Mouse (Mus musculus) embryonic facial prominence, embryonic 14.5 days (tissue): ENCODE data around the gene Armh3. TPM values are rescaled to one million over a fixed set of nuclear protein-coding genes. Genes with fewer than 3 reads are reported as not detected.

Experiments
- ATAC-seq: fragments of 200-750 bp; cut with Nextera tagmentation; 2 replicates; pipeline ENCODE4 v1.8.0; 2017; ENCODE audit warnings: low read depth, moderate number of reproducible peaks, moderate TSS enrichment
- DNase-seq: peaks from one replicate; pipeline ENCODE4 v3.0.0-alpha.2; 2015; ENCODE audit warnings: low spot score
- H3K27ac ChIP-seq: fragments of 300-500 bp; sonication (generic); replicated peaks from 2 replicates; pipeline ENCODE4 v1.5.1; 2014; ENCODE audit warnings: low read depth, mild to moderate bottlenecking, low read length, moderate library complexity
- H3K27me3 ChIP-seq: fragments of 300-500 bp; sonication (generic); replicated peaks from 2 replicates; pipeline ENCODE4 v1.6.1; 2014; ENCODE audit warnings: low read length; ENCODE audit not compliant: control insufficient read depth, insufficient read depth
- H3K36me3 ChIP-seq: fragments of 300-500 bp; sonication (generic); 2 replicates; pipeline ENCODE4 v1.6.1; 2014; ENCODE audit warnings: low read length, mixed read lengths; ENCODE audit not compliant: control insufficient read depth, insufficient read depth
- H3K4me1 ChIP-seq: fragments of 300-500 bp; sonication (generic); 2 replicates; pipeline ENCODE4 v1.6.1; 2014; ENCODE audit warnings: antibody characterized with exemption, low read length; ENCODE audit not compliant: control insufficient read depth, insufficient read depth
- H3K4me2 ChIP-seq: fragments of 300-500 bp; sonication (generic); 2 replicates; pipeline ENCODE4 v1.6.1; 2014; ENCODE audit warnings: low read depth, mild to moderate bottlenecking, low read length, moderate library complexity, mixed read lengths
- H3K4me3 ChIP-seq: fragments of 300-500 bp; sonication (generic); 2 replicates; pipeline ENCODE4 v1.5.1; 2014; ENCODE audit warnings: low read depth, mild to moderate bottlenecking, low read length
- H3K9ac ChIP-seq: fragments of 300-500 bp; sonication (generic); 2 replicates; pipeline ENCODE4 v1.6.1; 2014; ENCODE audit warnings: low read depth, mild to moderate bottlenecking, low read length, moderate library complexity, mixed read lengths
- H3K9me3 ChIP-seq: fragments of 300-500 bp; sonication (generic); 2 replicates; pipeline ENCODE4 v1.6.1; 2016; ENCODE audit warnings: low read length; ENCODE audit not compliant: control insufficient read depth
- WGBS: fragments of 180-500 bp; shearing (Covaris S2); extraction: QIAGEN DNeasy Blood & Tissue Kit; methylation state at CpG from one replicate; pipeline ENCODE4 v1.1.7; 2014; 5-methylcytosine and 5-hydroxymethylcytosine counted together
- polyA plus RNA-seq: library from polyadenylated mRNA; unstranded; fragments of >200 nt; fragmentation: Nextera tagmentation; extraction: Ambion mirVana; gene quantifications from 2 replicates; pipeline ENCODE4 v1.2.1, GENCODE M21; 2014

Gene Armh3
- polyA plus RNA-seq, 1 experiment from 2014 or later = 13.7 TPM

DNA sequence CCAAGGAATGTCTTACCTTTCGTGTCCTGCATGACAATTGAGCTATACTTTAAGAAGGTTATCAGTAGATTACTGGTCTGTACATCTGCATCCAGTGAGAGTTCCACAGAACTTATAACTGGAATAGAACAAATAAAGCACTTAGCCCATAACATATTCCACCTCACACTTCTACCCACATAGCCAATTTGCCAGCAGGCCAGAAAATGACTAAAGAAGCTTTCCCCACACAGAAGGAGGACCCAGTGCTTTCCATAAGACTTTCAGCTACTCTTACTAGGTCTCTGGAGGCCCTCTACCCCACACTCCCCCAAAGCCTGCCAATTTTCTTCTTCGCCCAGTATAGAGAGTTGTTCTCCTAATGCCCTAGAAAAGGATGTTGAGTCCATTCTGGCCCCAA, 52.3 kb downstream of the Armh3 start:
- H3K4me2 ChIP-seq = no peak overlapping the region
- DNase-seq = no peak
- no peaks in the 10 kb centered on the region for H3K27me3 ChIP-seq
- ATAC-seq = no peak
- WGBS = 93% methylated on average over 2 of the region's 2 CpGs
- H3K27ac ChIP-seq = no peak overlapping the region
- H3K4me1 ChIP-seq = no peaks in the 10 kb centered on the region
- no peaks in the 10 kb centered on the region for H3K9me3 ChIP-seq
- no peak overlapping the region for H3K4me3 ChIP-seq
- H3K9ac ChIP-seq = no peak overlapping the region
- peaks cover 64% of the 10 kb centered on the region for H3K36me3 ChIP-seq

GRCm38 (mm10) chr19:45943758-45944157, 54.5 kb downstream of the Armh3 start:
- Histone ChIP-seq H3K9ac (no peak overlapping the region), H3K9me3 (no peaks in the 10 kb centered on the region), H3K27ac (no peak overlapping the region), H3K4me3 (no peak overlapping the region), H3K4me2 (no peak overlapping the region), H3K27me3 (no peaks in the 10 kb centered on the region), H3K36me3 (peaks cover 53% of the 10 kb centered on the region; the same call in 1 of the 2 replicates), H3K4me1 (no peaks in the 10 kb centered on the region)
- 65% methylated on average over 4 of the region's 4 CpGs for whole genome bisulfite sequencing
- DNase-seq (no peak), ATAC-seq (no peak)

DNA sequence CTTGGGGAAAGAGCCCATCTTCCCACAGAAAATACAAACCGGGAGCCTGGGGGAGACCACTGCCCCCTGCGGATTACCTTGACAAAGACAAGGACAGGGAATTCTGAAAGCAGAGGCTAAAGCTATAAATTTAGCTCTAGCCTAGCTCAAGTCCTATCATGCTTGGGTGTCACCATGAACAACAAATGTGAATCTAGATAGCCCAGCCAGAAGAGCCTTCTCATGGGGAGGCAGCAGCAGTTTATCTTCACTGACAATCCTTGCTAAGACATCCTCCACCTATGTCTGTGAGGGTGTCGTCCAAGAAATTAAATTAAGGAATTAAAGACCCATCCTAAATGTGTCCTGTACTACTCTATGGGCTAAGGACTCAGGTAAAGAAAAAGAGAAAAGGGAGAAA, 60.2 kb downstream of the Armh3 start:
- ATAC-seq (no peak), DNase-seq (no peak)
- peaks cover 28% of the 10 kb centered on the region; the same call in 1 of the 2 replicates for H3K36me3 ChIP-seq
- 37% methylated on average over 3 of the region's 3 CpGs for WGBS
- H3K27ac ChIP-seq = no peak overlapping the region
- H3K4me2 ChIP-seq = no peak overlapping the region
- H3K9ac ChIP-seq = no peak overlapping the region
- no peak overlapping the region for H3K4me3 ChIP-seq
- 0 out of 2 replicates have a peak, but pooled peaks cover 2% of the 10 kb centered on the region for H3K4me1 ChIP-seq
- H3K27me3 ChIP-seq = no peaks in the 10 kb centered on the region
- no peaks in the 10 kb centered on the region for H3K9me3 ChIP-seq

DNA sequence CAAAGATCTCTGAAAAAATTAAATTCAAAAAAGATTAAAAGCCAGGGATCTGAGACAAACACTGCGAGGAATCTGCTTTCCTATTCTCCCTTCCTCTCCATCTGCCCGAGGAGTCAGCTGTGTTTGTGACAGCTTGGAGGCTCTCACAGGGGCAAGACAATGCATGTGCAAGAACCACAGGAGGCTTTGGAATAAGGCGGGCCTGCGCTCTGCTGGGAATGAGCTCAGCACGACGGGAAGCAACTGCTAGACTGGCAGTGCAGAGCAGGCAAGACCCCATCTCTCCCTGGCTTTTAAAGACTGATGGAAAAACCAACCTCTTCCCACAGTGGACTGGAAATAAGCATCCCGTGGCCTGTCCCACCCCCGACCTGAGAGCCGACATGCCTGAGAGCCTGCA, 60.8 kb downstream of the Armh3 start:
- no peak overlapping the region for H3K4me2 ChIP-seq
- no peak overlapping the region for H3K27ac ChIP-seq
- H3K4me1 ChIP-seq = 0 out of 2 replicates have a peak, but pooled peaks cover 2% of the 10 kb centered on the region
- no peaks in the 10 kb centered on the region for H3K27me3 ChIP-seq
- 26% methylated on average over 9 of the region's 9 CpGs for WGBS
- DNase-seq = peak; percentile 65
- peaks cover 33% of the 10 kb centered on the region for H3K36me3 ChIP-seq
- no peak overlapping the region for H3K4me3 ChIP-seq
- no peak overlapping the region for H3K9ac ChIP-seq
- no peak for ATAC-seq
- no peaks in the 10 kb centered on the region for H3K9me3 ChIP-seq

GRCm38 (mm10) chr19:45927236-45927635, 71.1 kb downstream of the Armh3 start:
- Histone ChIP-seq H3K9ac (no peak overlapping the region), H3K36me3 (peaks cover 53% of the 10 kb centered on the region)
- no peak for ATAC-seq

DNA sequence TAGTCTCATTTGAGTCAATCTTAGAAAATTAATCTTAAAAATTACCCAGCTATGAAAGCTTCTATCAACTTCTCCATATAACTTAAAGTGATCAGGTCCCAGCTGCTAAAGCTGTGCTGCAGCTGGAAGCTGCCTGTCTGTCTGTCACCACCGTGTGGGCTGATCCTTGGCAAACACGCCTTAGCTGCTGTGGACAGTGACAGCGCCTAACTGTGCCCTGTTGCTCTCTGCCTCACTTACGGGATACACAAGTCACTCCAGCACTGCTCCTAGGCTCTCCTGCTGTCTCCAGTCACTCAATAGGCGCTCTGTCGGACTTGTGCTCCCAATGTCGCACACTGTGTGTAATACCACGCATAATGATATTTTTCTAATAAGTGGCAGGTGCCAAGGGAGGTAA, 71.9 kb downstream of the Armh3 start:
- Histone ChIP-seq H3K4me2 (no peak overlapping the region), H3K27ac (no peak overlapping the region), H3K4me3 (no peak overlapping the region), H3K9me3 (no peaks in the 10 kb centered on the region), H3K36me3 (peaks cover 52% of the 10 kb centered on the region), H3K4me1 (no peaks in the 10 kb centered on the region), H3K9ac (no peak overlapping the region), H3K27me3 (no peaks in the 10 kb centered on the region)
- ATAC-seq (no peak), DNase-seq (no peak)
- 78% methylated on average over 8 of the region's 8 CpGs for WGBS

More at GRCm38 (mm10) chr19:45927236-45927635, 71.1 kb downstream of the Armh3 start:
- no peaks in the 10 kb centered on the region for H3K9me3 ChIP-seq
- H3K4me2 ChIP-seq = no peak overlapping the region
- H3K27me3 ChIP-seq = no peaks in the 10 kb centered on the region
- no peaks in the 10 kb centered on the region for H3K4me1 ChIP-seq
- DNase-seq = no peak
- H3K27ac ChIP-seq = no peak overlapping the region
- no peak overlapping the region for H3K4me3 ChIP-seq
- WGBS = 84% methylated on average over 5 of the region's 5 CpGs

DNA sequence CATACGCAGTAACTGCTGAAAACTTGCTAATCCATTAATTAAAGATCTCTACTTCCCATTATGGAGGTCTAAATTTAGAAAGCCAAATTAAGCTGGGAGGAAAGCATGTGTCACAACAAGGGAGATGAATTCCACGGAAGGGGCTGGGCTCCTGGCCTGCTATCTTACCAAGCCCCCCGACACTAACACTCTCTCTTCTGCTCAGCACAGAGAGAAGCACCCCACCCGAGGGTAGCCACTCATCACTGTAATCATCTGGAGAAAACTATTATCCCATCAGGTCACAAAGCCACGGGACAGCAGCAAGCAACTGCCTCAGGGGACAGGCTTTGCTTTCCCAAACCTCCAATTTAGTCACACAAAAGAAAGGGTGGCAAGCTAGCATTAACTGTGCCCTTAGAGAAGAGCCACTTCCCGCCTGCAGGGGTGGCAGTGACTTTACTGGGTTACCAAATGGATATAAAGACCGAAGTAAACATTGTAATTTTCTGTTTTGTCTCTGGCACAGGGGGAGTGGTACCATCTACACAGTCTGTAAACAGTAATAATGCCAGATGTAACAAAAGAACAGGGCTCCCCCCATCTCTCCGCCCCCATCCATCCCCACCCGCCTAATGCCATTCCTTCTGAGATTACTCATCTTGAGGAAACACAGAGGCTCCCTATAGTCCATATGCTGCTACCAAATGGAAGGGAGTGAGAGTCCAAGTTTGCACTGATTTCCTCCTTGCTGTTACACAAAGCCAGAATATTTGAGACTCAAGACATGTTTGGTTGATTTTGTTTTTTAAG, 77.8 kb downstream of the Armh3 start:
- DNase-seq = no peak
- Histone ChIP-seq H3K27ac (no peak overlapping the region), H3K4me1 (no peaks in the 10 kb centered on the region), H3K36me3 (peaks cover 58% of the 10 kb centered on the region), H3K9ac (no peak overlapping the region), H3K4me2 (no peak overlapping the region), H3K27me3 (no peaks in the 10 kb centered on the region), H3K9me3 (no peaks in the 10 kb centered on the region), H3K4me3 (no peak overlapping the region)
- ATAC-seq = peak; percentile 33; the same call in 1 of the 2 replicates
- WGBS = 41% methylated on average over 9 of the region's 9 CpGs

- no peak overlapping the region for H3K4me3 ChIP-seq
These were observed 79.9 kb downstream of the Armh3 start for GRCm38 (mm10) chr19:45918406-45918805.

DNA sequence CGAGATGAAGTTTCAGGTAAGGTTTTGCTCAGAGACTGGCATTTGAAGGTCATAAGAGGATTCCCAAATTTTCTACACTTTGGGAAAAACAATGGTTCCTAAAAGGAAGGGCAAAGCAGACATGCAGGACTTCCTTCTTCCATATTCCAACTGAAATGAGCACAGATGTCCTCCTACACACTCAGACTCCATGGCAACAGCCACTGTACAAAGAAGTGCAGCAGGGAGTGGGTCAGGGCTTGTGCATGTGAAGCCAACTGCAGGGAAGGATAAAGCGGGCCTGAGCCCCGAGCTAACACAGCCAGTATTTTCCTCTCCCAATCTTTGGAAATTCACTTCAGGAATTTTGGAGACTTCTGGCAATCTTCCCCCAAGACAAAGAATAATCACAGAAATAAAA, 80.4 kb downstream of the Armh3 start:
- Histone ChIP-seq H3K4me2 (no peak overlapping the region), H3K36me3 (peaks cover 57% of the 10 kb centered on the region), H3K27ac (no peak overlapping the region), H3K9ac (no peak overlapping the region), H3K4me1 (no peaks in the 10 kb centered on the region), H3K9me3 (no peaks in the 10 kb centered on the region), H3K4me3 (no peak overlapping the region), H3K27me3 (no peaks in the 10 kb centered on the region)
- 74% methylated on average over 3 of the region's 3 CpGs for WGBS
- ATAC-seq = no peak
- DNase-seq = no peak

More at GRCm38 (mm10) chr19:45918406-45918805, 79.9 kb downstream of the Armh3 start:
- no peaks in the 10 kb centered on the region for H3K27me3 ChIP-seq
- 90% methylated on average over 6 of the region's 6 CpGs for WGBS
- H3K9ac ChIP-seq = no peak overlapping the region
- H3K4me1 ChIP-seq = no peaks in the 10 kb centered on the region
- no peaks in the 10 kb centered on the region for H3K9me3 ChIP-seq
- DNase-seq (no peak), ATAC-seq (no peak)
- no peak overlapping the region for H3K4me2 ChIP-seq
- no peak overlapping the region for H3K27ac ChIP-seq
- H3K36me3 ChIP-seq = peaks cover 57% of the 10 kb centered on the region
